Mouse (Mus musculus) neural tube, embryonic 14.5 days (tissue): Measurements from ENCODE around the gene Epb41l4b. TPM values are rescaled to one million over a fixed set of nuclear protein-coding genes. Genes with fewer than 3 reads are reported as not detected.

Source experiments
- ATAC-seq: fragments of 200-750 bp; cut with Nextera tagmentation; 2 replicates; pipeline ENCODE4 v1.8.0; 2017; ENCODE audit warnings: low read depth, mild to moderate bottlenecking, moderate TSS enrichment, moderate library complexity
- H3K27ac ChIP-seq: fragments of 300-500 bp; sonication (generic); 2 replicates; pipeline ENCODE4 v1.5.1; 2014; ENCODE audit warnings: low read depth, mild to moderate bottlenecking, control low read depth, low read length, moderate library complexity, mixed read lengths
- H3K27me3 ChIP-seq: fragments of 300-500 bp; sonication (generic); 2 replicates; pipeline ENCODE4 v1.6.1; 2014; ENCODE audit warnings: low read length; ENCODE audit not compliant: control insufficient read depth, insufficient read depth
- H3K36me3 ChIP-seq: fragments of 300-500 bp; sonication (generic); 2 replicates; pipeline ENCODE4 v1.6.1; 2014; ENCODE audit warnings: low read length, mixed read lengths; ENCODE audit not compliant: control insufficient read depth, insufficient read depth
- H3K4me1 ChIP-seq: fragments of 300-500 bp; sonication (generic); 2 replicates; pipeline ENCODE4 v1.6.1; 2014; ENCODE audit warnings: low read length; ENCODE audit not compliant: control insufficient read depth, insufficient read depth
- H3K4me2 ChIP-seq: fragments of 300-500 bp; sonication (generic); 2 replicates; pipeline ENCODE4 v1.6.1; 2014; ENCODE audit warnings: mild to moderate bottlenecking, low read depth, low read length, control low read depth
- H3K4me3 ChIP-seq: fragments of 300-500 bp; sonication (generic); 2 replicates; pipeline ENCODE4 v1.5.1; 2014; ENCODE audit warnings: low read depth, low read length, control low read depth, mixed read lengths
- H3K9ac ChIP-seq: fragments of 300-500 bp; sonication (generic); replicated peaks from 2 replicates; pipeline ENCODE4 v1.6.1; 2014; ENCODE audit warnings: low read depth, mild to moderate bottlenecking, control low read depth, low read length, mixed read lengths
- H3K9me3 ChIP-seq: fragments of 300-500 bp; sonication (generic); 2 replicates; pipeline ENCODE4 v1.6.1; 2016; ENCODE audit warnings: low read length; ENCODE audit not compliant: control insufficient read depth
- WGBS: fragments of 180-500 bp; shearing (Covaris S2); extraction: QIAGEN DNeasy Blood & Tissue Kit; methylation state at CpG from one replicate; pipeline ENCODE4 v1.1.7; 2014; 5-methylcytosine and 5-hydroxymethylcytosine counted together
- polyA plus RNA-seq: library from polyadenylated mRNA; unstranded; fragments of >200 nt; fragmentation: Nextera tagmentation; extraction: Ambion mirVana; gene quantifications from 2 replicates; pipeline ENCODE4 v1.2.1, GENCODE M21; 2014

Gene Epb41l4b
- polyA plus RNA-seq, 1 experiment from 2014 or later: 6.5 TPM

DNA sequence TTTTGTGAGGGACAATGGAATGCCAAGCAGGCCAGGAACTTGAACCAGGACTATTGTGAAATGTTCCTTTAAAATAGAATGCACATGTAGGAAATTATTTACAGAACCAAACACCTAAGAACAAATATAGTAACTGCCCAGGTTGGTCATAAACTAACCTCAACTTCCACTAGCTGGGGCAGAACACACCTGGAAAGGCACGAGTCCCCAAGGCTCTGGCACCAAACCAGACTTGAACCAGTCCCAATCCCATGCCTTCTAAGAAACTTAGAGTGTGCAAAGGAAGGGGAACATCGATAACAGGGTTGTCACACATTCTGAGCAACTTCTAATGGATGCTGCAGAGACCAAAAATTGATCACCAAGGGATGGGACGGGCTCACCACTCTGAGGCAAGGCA is 21.1 kb downstream of the Epb41l4b start:
- H3K4me1 ChIP-seq: no peaks in the 10 kb centered on the region; the same call in 1 of the 2 replicates
- no peaks in the 10 kb centered on the region for H3K9me3 ChIP-seq
- no peak overlapping the region for H3K27ac ChIP-seq
- WGBS: 88% methylated on average over 3 of the region's 3 CpGs
- ATAC-seq: no peak
- H3K27me3 ChIP-seq: no peaks in the 10 kb centered on the region
- H3K36me3 ChIP-seq: no peaks in the 10 kb centered on the region
- H3K4me2 ChIP-seq: no peak overlapping the region
- H3K9ac ChIP-seq: no peak overlapping the region
- H3K4me3 ChIP-seq: no peak overlapping the region

- Histone ChIP-seq H3K4me1 (no peaks in the 10 kb centered on the region; the same call in 1 of the 2 replicates), H3K9me3 (no peaks in the 10 kb centered on the region), H3K27me3 (no peaks in the 10 kb centered on the region), H3K27ac (no peak overlapping the region), H3K36me3 (no peaks in the 10 kb centered on the region), H3K9ac (no peak overlapping the region), H3K4me3 (no peak overlapping the region), H3K4me2 (no peak overlapping the region)
- 40% methylated on average over 2 of the region's 2 CpGs for WGBS
- ATAC-seq: no peak
Measured at GRCm38 (mm10) chr4:57120563-57120962, 22.7 kb downstream of the Epb41l4b start.

GRCm38 (mm10) chr4:57119976-57120375 is 23.3 kb downstream of the Epb41l4b start:
- Histone ChIP-seq H3K27me3 (no peaks in the 10 kb centered on the region), H3K4me1 (no peaks in the 10 kb centered on the region; the same call in 1 of the 2 replicates), H3K9me3 (no peaks in the 10 kb centered on the region), H3K27ac (no peak overlapping the region), H3K4me2 (no peak overlapping the region), H3K9ac (no peak overlapping the region), H3K4me3 (no peak overlapping the region), H3K36me3 (no peaks in the 10 kb centered on the region)
- ATAC-seq: no peak
- WGBS: 89% methylated on average over 6 of the region's 6 CpGs

DNA sequence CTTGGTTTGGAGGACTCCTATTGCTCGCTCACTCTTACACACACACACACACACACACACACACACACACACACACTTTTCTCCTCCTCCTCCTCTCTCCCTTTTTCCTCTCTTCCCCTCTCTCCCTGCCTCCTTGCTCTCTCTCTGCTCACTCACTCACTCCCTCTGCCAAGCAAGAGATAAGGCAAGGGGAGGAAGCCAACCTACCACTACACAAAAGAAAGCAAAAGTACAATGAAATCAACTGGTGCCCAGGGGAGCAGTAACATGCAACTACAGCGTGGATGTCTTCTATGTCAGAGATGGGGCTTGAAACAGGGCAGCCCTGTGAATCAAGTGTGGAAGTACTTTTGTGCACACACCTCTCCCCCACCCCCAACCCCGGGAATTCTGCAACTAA is 24.4 kb downstream of the Epb41l4b start:
- H3K36me3 ChIP-seq: no peaks in the 10 kb centered on the region
- no peaks in the 10 kb centered on the region; the same call in 1 of the 2 replicates for H3K4me1 ChIP-seq
- no peaks in the 10 kb centered on the region for H3K9me3 ChIP-seq
- no peak overlapping the region for H3K4me3 ChIP-seq
- H3K27me3 ChIP-seq: no peaks in the 10 kb centered on the region
- no peak overlapping the region for H3K9ac ChIP-seq
- H3K4me2 ChIP-seq: no peak overlapping the region
- no peak overlapping the region for H3K27ac ChIP-seq
- 55% methylated on average over 3 of the region's 3 CpGs for WGBS
- ATAC-seq: no peak

- no peaks in the 10 kb centered on the region for H3K36me3 ChIP-seq
- no peaks in the 10 kb centered on the region; the same call in 1 of the 2 replicates for H3K4me1 ChIP-seq
- no peaks in the 10 kb centered on the region for H3K9me3 ChIP-seq
- no peak overlapping the region for H3K9ac ChIP-seq
- ATAC-seq: no peak
- no peak overlapping the region for H3K4me2 ChIP-seq
- no peak overlapping the region for H3K4me3 ChIP-seq
- H3K27me3 ChIP-seq: no peaks in the 10 kb centered on the region
- 92% methylated on average over 6 of the region's 6 CpGs for WGBS
- H3K27ac ChIP-seq: no peak overlapping the region
Measured at GRCm38 (mm10) chr4:57116278-57116677, 27.0 kb downstream of the Epb41l4b start.

- Histone ChIP-seq H3K27me3 (no peaks in the 10 kb centered on the region), H3K27ac (no peak overlapping the region), H3K4me1 (no peaks in the 10 kb centered on the region; the same call in 1 of the 2 replicates), H3K4me2 (no peak overlapping the region), H3K36me3 (no peaks in the 10 kb centered on the region), H3K9ac (no peak overlapping the region), H3K4me3 (no peak overlapping the region), H3K9me3 (no peaks in the 10 kb centered on the region)
- WGBS: 82% methylated on average over 19 of the region's 19 CpGs
- ATAC-seq: no peak
Measured at GRCm38 (mm10) chr4:57114617-57115592, 28.3 kb downstream of the Epb41l4b start.

DNA sequence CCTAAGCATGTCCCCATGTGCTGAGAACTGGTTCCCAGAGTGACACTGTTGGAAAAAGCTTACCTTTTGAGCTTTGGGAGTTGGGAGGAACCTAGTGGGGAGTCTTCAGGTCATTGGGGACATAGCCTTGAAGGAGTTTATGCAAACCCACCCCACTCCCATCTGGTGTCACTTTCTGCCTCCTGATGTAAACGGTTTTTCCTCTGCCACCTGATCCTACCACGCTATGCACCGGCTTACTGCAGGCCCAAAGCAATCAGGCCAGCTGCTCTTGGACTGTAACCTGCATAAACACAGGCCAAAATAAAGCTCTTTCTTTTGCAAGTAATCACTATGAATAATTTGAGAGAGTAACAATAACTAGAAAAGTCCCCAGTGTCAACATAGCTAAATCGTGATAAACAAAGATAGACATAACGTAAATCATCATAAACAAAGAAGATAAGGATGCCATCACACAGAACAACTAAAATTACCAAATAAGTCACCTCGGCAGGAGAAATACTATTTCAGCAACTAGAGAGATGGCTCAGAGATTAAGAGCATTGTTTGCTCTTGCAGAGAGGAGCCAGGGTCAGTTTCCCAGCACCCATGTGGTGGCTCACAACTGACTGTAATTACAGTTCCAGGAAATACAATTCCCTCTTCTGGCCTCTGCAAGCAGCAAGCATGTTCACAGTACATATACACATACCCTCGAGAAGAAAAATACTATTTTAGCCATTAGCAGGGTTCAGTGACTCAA is 29.6 kb downstream of the Epb41l4b start:
- Histone ChIP-seq H3K9me3 (no peaks in the 10 kb centered on the region), H3K4me3 (no peak overlapping the region), H3K4me2 (no peak overlapping the region), H3K9ac (no peak overlapping the region), H3K36me3 (no peaks in the 10 kb centered on the region), H3K27me3 (no peaks in the 10 kb centered on the region), H3K4me1 (no peaks in the 10 kb centered on the region; the same call in 1 of the 2 replicates), H3K27ac (no peak overlapping the region)
- WGBS: 65% methylated on average over 7 of the region's 7 CpGs
- ATAC-seq: no peak

DNA sequence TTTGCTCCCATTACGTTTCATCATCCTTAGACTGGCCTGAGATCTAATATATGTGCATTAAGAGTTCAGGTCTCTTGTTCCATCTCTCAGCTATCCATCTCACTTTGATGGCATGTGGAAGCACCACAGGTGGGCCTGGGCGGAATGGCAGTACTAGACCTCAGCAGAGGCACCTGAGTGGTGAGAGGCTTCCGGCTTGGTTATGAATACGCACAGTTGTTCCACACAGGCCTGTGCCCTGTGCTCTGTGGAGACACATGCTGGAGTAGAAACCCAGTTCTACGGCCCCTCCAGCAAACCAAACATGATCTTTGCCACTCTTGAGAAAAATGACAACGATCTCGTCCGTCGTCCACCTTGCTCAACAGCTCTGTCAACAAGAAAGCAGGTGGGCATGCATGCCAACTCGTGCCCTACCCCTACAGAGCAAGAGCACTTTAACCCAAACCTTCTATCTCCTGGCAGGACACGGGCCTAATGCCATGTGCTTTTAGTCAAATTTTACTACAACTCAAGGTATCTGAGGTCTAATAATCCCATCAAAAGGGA is 31.2 kb downstream of the Epb41l4b start:
- Histone ChIP-seq H3K4me2 (no peak overlapping the region), H3K9ac (no peak overlapping the region), H3K9me3 (no peaks in the 10 kb centered on the region), H3K4me1 (no peaks in the 10 kb centered on the region; the same call in 1 of the 2 replicates), H3K4me3 (no peak overlapping the region), H3K27ac (no peak overlapping the region), H3K27me3 (no peaks in the 10 kb centered on the region), H3K36me3 (no peaks in the 10 kb centered on the region)
- WGBS: 90% methylated on average over 11 of the region's 11 CpGs
- ATAC-seq: no peak
